Mouse (Mus musculus): Measurements from ENCODE around the gene Gm20388.
"Not testable (repeated sequence)": the region's sequence is repeated elsewhere in the genome, so short reads cannot be mapped to it uniquely, and the experiment has no call there.

The Gm20388 gene

GRCm38 (mm10) chr8:121129265-121129940 lies 1218.8 kb downstream of the Gm20388 start:
- no peak for DNase-seq (ENCODE audit: low read depth, low spot score)

GRCm38 (mm10) chr8:121130522-121130921 lies 1219.9 kb downstream of the Gm20388 start:
- peak; percentile 72 for DNase-seq (ENCODE audit: low read depth, low spot score)

- no peak for DNase-seq (ENCODE audit: low read depth, low spot score)
Measured at GRCm38 (mm10) chr8:121132961-121133513, 1222.4 kb downstream of the Gm20388 start.

DNA sequence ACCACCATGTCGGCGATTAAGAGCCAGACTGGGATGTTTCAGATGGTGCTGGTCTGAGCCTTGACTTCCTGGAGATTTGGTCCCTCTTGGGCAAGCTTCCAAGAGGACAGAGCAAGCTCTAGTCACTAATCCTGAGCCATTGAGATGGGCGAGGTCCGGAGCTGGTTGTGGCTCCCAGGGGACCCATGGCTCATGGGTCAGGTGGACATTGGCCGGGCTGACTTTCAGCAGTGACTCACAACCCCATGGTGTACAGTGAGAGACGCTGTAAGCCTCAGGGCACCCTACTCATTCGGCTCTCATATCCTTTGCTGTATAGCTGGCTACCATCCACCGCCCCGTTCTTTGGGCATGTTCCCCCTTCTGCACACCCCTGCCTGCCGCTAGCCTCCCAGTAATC lies 1223.5 kb downstream of the Gm20388 start:
- no peak for DNase-seq (ENCODE audit: low read depth, low spot score)

DNA sequence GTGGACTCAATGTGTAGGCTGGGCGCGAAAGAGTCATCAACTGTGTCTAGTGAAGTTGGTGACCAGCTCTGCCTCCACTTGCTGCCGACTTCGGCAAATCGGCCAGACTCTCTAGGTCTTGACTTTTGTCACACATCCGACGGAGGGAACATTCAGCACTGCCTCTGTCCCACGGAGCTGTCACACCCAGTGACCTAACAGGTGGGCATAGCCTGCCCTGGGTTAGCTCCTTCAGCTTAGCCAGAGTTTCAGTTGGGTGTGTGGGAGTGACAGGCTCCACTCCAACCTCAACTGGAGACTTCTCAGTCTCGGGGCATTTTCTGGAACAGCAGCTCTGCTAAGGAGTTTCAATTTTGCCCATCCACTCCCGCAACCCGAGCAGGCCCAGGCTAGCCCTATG lies 1223.9 kb downstream of the Gm20388 start:
- no peak for DNase-seq (ENCODE audit: low read depth, low spot score)

- no peak for DNase-seq (ENCODE audit: low read depth, low spot score)
Measured at GRCm38 (mm10) chr8:121136856-121137255, 1226.2 kb downstream of the Gm20388 start.

GRCm38 (mm10) chr8:121145457-121146134 lies 1235.0 kb downstream of the Gm20388 start:
- DNase-seq (ENCODE audit: low read depth, low spot score), result not testable (repeated sequence)

GRCm38 (mm10) chr8:121148573-121149083 lies 1238.0 kb downstream of the Gm20388 start:
- no peak for DNase-seq (ENCODE audit: low read depth, low spot score)

GRCm38 (mm10) chr8:121152394-121152793 lies 1241.8 kb downstream of the Gm20388 start:
- no peak for DNase-seq (ENCODE audit: low read depth, low spot score)

GRCm38 (mm10) chr8:121156990-121157491 lies 1246.4 kb downstream of the Gm20388 start:
- no peak for DNase-seq (ENCODE audit: low read depth, low spot score)

DNA sequence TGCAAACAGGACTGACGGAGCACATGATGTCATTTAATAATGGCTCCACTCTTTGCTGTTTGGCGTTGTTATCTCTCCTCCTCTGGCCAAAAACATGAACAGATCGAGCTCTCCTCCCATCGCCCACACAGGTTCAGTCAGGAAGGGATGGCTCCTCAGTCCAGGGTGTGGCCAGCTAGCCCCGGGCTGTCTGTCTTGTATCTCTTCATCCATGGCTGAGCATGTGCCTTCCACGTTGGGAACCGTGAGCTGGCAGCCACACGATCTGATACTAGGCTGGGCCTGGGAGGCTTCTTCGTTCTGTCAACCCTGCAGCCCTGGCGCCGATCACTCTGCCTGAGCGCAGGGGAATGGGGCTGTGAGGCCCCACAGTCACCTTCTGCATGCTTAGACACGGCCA lies 1248.2 kb downstream of the Gm20388 start:
- no peak for DNase-seq (ENCODE audit: low read depth, low spot score)

GRCm38 (mm10) chr8:121161437-121161836 lies 1250.8 kb downstream of the Gm20388 start:
- DNase-seq (ENCODE audit: low read depth, low spot score), result no peak

DNA sequence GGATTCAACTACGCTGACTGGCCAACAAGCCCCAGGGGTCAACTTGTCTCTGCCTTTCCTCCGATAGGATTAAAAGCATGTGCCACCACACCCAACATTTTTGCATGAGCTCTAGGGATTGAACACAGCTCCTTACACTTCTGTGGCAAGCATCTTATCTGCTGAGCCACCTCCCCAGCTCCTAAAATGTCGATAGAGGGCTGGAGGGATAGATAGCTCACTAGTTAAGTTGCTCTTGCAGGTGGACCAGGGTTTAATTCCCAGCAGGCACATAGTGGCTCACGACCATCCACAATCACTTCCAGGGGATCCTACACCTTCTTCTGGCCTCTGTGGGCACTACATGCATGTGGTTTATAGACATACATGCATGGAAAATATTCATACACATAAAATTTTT lies 1251.8 kb downstream of the Gm20388 start:
- DNase-seq (ENCODE audit: low read depth, low spot score), result no peak

DNA sequence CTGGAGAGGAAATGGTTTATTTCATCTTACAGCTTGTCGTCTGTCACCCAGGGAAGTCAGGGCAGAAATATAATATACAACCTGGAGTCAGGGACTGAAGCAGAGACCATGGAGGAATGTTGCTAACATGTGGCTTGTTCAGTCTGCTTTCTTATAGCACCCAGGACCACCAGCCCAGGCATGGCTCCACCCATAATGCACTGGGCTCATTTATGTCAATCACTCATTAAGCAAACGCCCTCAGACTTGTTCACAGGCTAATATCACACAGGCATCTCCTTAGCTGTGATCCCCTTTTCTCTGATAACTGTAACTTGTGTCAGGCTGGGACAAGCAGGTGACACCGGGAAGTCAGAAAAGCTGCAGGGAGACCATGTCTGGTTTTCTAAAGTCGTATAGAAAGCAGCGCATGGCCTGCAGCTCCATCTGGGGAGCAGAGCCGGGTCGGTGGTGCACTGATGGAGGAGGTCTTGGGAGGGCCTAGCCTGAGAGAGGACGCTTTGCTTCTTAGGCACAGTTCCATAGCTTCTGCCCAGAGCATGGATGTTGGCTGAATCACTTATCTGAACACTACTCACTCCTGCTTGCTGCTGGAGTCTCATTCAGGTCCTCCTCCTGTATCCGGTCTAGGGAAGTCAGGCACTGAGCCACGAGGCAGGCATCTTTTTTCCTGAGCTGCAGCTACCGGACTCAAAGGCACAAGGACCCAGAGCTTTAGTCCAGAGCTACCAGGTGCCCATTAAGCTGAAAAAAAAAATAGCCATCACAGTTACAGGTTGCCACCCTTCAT lies 1252.5 kb downstream of the Gm20388 start:
- DNase-seq (ENCODE audit: low read depth, low spot score), result no peak

DNA sequence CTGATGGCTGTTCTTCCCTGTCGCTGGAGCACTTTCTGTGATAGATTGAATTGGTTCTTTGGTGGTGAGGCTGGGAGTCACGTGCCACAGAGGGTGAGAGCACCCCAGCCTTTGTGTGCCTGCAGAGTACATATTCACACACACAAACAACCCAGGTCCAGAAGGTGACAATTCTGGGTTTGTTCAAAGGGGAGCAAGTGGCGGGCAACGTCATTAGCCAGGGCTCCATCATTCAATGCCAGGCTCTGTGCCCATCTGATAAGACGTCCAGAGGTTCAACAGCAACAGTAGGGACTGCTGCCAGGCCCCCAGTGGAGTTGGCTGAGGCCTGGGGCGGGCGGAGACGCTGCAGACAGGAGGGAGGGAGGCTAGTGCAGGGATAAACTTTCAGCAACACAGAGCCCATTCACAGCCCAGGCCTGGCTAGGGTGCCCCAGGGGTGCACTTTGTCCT lies 1253.4 kb downstream of the Gm20388 start:
- DNase-seq (ENCODE audit: low read depth, low spot score), result no peak

- DNase-seq (ENCODE audit: low read depth, low spot score), result no peak
Measured at GRCm38 (mm10) chr8:121168033-121168432, 1257.4 kb downstream of the Gm20388 start.

GRCm38 (mm10) chr8:121170116-121170515 lies 1259.5 kb downstream of the Gm20388 start:
- DNase-seq (ENCODE audit: low read depth, low spot score), result no peak

DNA sequence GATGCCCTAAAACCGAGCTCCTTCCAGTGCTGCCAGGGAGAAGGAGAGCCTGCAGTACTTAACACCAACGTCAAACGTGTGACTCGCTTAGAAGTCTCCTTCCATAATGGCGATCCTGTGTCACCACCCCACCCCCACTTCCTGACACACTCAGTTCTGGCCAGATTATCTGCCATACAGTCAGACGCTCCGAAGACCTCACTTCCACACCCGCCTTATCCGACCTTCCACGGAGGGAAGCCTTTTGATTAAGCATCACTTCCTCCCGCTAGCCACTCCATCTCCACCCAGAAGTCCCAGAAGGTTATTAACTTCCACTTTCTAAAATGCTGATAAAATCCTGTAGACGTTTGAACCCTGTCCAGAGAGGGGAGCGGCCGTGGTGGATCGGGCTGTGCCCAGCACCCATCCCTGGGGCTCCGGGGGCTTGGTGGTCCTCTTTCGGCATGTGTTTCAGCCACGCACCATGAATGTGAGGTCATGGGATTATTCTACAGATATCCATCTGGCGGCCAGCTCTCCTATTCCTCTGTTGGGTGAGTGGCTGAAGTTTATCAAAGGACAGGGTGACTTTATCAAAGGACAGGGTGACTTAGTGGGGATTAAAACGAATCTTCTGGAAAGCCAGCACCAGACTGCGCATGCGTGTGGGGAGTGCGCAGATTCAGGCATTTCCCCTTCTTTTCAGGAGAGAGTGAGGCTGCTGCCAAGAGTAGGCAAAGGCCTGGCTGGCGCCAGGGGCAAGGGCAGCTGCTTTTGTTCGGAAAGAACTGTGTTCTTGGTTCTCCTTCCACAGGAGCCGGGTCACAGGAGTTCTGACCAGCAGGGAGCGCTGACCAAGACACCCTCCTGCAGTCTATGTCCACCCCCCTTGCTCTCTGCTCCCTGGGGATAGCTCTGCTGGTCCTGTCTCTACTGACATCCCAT lies 1260.2 kb downstream of the Gm20388 start:
- no peak for DNase-seq (ENCODE audit: low read depth, low spot score)

DNA sequence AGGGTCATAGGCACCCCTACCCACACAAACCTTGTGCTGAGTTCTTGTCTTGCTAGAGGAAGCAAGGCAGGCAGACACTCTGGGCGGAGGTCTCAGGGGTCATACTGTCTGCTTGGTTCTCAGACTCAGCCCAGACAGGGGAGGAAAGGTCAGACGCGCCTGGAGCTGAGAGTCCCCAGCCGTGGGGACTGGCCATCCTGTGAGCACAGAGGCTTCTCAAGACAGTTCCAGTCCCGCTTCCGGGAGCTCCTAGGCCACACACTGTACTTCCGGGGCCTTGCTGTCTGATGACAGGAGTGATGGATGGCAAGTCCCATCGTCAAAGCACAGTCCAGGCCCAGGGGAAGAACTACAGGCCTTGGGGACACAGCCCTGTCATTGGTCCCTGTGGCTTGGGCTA lies 1261.9 kb downstream of the Gm20388 start:
- DNase-seq (ENCODE audit: low read depth, low spot score), result no peak

DNA sequence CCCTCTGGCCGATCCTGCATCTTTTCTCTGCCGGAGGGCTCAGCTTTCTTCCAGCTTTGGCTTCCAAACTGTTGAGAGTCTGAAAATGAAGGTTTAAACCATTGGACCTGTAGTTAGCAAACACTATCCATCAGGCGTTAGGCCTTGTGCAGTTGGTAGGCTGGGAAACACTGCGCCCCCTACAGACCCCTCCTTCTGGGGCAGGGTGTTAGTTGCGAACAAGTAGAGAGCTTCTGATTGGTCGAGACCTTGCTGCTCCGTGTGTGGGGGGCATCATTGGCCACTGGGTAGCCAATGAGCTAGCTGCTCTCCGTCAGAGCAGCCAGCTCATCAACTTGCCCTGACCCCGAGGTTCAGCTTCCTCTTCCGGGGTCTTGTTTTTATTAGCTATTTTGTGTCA lies 1263.5 kb downstream of the Gm20388 start:
- DNase-seq (ENCODE audit: low read depth, low spot score), result peak; percentile 92

Data from ES-CJ7 (cell line).